Mouse (Mus musculus) hindbrain, embryonic 12.5 days (tissue): ENCODE measurements around the gene Aldh4a1. TPM values are rescaled to one million over a fixed set of nuclear protein-coding genes. Genes with fewer than 3 reads are reported as not detected.

Experiments used
- ATAC-seq: fragments of 200-750 bp; cut with Nextera tagmentation; 2 replicates; pipeline ENCODE4 v1.8.0; 2017; ENCODE audit warnings: moderate TSS enrichment; ENCODE audit not compliant: low FRiP score
- H3K27ac ChIP-seq: fragments of 300-500 bp; sonication (generic); 2 replicates; pipeline ENCODE4 v1.5.1; 2016; ENCODE audit warnings: mild to moderate bottlenecking
- H3K27me3 ChIP-seq: fragments of 300-500 bp; sonication (generic); 2 replicates; pipeline ENCODE4 v1.6.1; 2016; ENCODE audit warnings: mild to moderate bottlenecking
- H3K36me3 ChIP-seq: fragments of 300-500 bp; sonication (generic); 2 replicates; pipeline ENCODE4 v1.6.1; 2016; ENCODE audit warnings: mild to moderate bottlenecking
- H3K4me1 ChIP-seq: fragments of 300-500 bp; sonication (generic); 2 replicates; pipeline ENCODE4 v1.6.1; 2016
- H3K4me2 ChIP-seq: fragments of 300-500 bp; sonication (generic); replicated peaks from 2 replicates; pipeline ENCODE4 v1.6.1; 2016; ENCODE audit warnings: mild to moderate bottlenecking
- H3K4me3 ChIP-seq: fragments of 300-500 bp; sonication (generic); 2 replicates; pipeline ENCODE4 v1.5.1; 2016; ENCODE audit warnings: mild to moderate bottlenecking
- H3K9ac ChIP-seq: fragments of 300-500 bp; sonication (generic); 2 replicates; pipeline ENCODE4 v1.6.1; 2016; ENCODE audit warnings: mild to moderate bottlenecking, moderate library complexity
- H3K9me3 ChIP-seq: fragments of 300-500 bp; sonication (generic); replicated peaks from 2 replicates; pipeline ENCODE4 v1.6.1; 2016; ENCODE audit warnings: mild to moderate bottlenecking
- WGBS: fragments of 180-500 bp; shearing (Covaris S2); methylation state at CpG from one replicate; pipeline ENCODE4 v1.1.7; 2016; 5-methylcytosine and 5-hydroxymethylcytosine counted together
- polyA plus RNA-seq: library from polyadenylated mRNA; unstranded; fragments of >200 nt; fragmentation: Nextera tagmentation; extraction: Ambion mirVana; gene quantifications from 2 replicates; pipeline ENCODE4 v1.2.1, GENCODE M21; 2016

The Aldh4a1 gene
- polyA plus RNA-seq, 1 experiment from 2014 or later = 21.4 TPM

GRCm38 (mm10) chr4:139611542-139611953 is 11.1 kb upstream of the Aldh4a1 start:
- Histone ChIP-seq H3K4me2 (peak overlapping the region; percentile 41), H3K36me3 (peaks cover 37% of the 10 kb centered on the region), H3K4me1 (peaks cover 20% of the 10 kb centered on the region), H3K9me3 (peaks cover 9% of the 10 kb centered on the region; the same call in 1 of the 2 replicates), H3K27ac (peak overlapping the region; percentile 31; the same call in 1 of the 2 replicates), H3K9ac (no peak overlapping the region), H3K27me3 (no peaks in the 10 kb centered on the region), H3K4me3 (no peak overlapping the region)
- ATAC-seq = peak; percentile 55
- 4% methylated on average over 10 of the region's 10 CpGs for WGBS

GRCm38 (mm10) chr4:139614524-139615260 is 8.0 kb upstream of the Aldh4a1 start:
- Histone ChIP-seq H3K4me3 (no peak overlapping the region), H3K27me3 (no peaks in the 10 kb centered on the region), H3K9me3 (peaks cover 9% of the 10 kb centered on the region; the same call in 1 of the 2 replicates), H3K9ac (no peak overlapping the region), H3K27ac (no peak overlapping the region), H3K4me2 (no peak overlapping the region), H3K36me3 (peaks cover 28% of the 10 kb centered on the region), H3K4me1 (peaks cover 26% of the 10 kb centered on the region)
- no peak for ATAC-seq
- WGBS = 90% methylated on average over 21 of the region's 21 CpGs

- H3K27ac ChIP-seq = peak overlapping the region; percentile 66; the same call in 1 of the 2 replicates
- 12% methylated on average over 24 of the region's 24 CpGs for WGBS
- H3K27me3 ChIP-seq = no peaks in the 10 kb centered on the region
Observed at GRCm38 (mm10) chr4:139616276-139617000, 6.2 kb upstream of the Aldh4a1 start.

GRCm38 (mm10) chr4:139617001-139617364 is 5.7 kb upstream of the Aldh4a1 start:
- H3K4me1 ChIP-seq = peaks cover 19% of the 10 kb centered on the region
- H3K36me3 ChIP-seq = peaks cover 28% of the 10 kb centered on the region
- H3K4me3 ChIP-seq = peak overlapping the region; percentile 43; the same call in 1 of the 2 replicates
- WGBS = 62% methylated on average over 3 of the region's 3 CpGs
- peaks cover 9% of the 10 kb centered on the region; the same call in 1 of the 2 replicates for H3K9me3 ChIP-seq
- H3K27me3 ChIP-seq = no peaks in the 10 kb centered on the region
- peak overlapping the region; percentile 57 for H3K4me2 ChIP-seq
- no peak for ATAC-seq
- peak overlapping the region; percentile 62; the same call in 1 of the 2 replicates for H3K9ac ChIP-seq
- H3K27ac ChIP-seq = no peak overlapping the region

More at GRCm38 (mm10) chr4:139616276-139617000, 6.2 kb upstream of the Aldh4a1 start:
- Histone ChIP-seq H3K4me3 (peak overlapping the region; percentile 43), H3K4me2 (peak overlapping the region; percentile 57), H3K9me3 (peaks cover 9% of the 10 kb centered on the region; the same call in 1 of the 2 replicates), H3K4me1 (peaks cover 18% of the 10 kb centered on the region), H3K36me3 (peaks cover 28% of the 10 kb centered on the region), H3K9ac (peak overlapping the region; percentile 62)
- peak; percentile 86 for ATAC-seq

GRCm38 (mm10) chr4:139619765-139620164 is 2.9 kb upstream of the Aldh4a1 start:
- peaks cover 34% of the 10 kb centered on the region for H3K4me1 ChIP-seq
- H3K4me2 ChIP-seq = no peak overlapping the region
- H3K9ac ChIP-seq = no peak overlapping the region
- no peak overlapping the region for H3K27ac ChIP-seq
- H3K4me3 ChIP-seq = no peak overlapping the region
- H3K36me3 ChIP-seq = peaks cover 5% of the 10 kb centered on the region; the same call in 1 of the 2 replicates
- H3K27me3 ChIP-seq = no peaks in the 10 kb centered on the region
- 83% methylated on average over 6 of the region's 6 CpGs for WGBS
- H3K9me3 ChIP-seq = no peaks in the 10 kb centered on the region
- no peak for ATAC-seq

GRCm38 (mm10) chr4:139623434-139624115 is 909 bp downstream of the Aldh4a1 start:
- WGBS = 26% methylated on average over 21 of the region's 21 CpGs
- no peak for ATAC-seq

GRCm38 (mm10) chr4:139624116-139624489 is 1.4 kb downstream of the Aldh4a1 start:
- Histone ChIP-seq H3K9ac (no peak overlapping the region), H3K27ac (no peak overlapping the region), H3K9me3 (no peaks in the 10 kb centered on the region), H3K4me2 (peak overlapping the region; percentile 86), H3K36me3 (no peaks in the 10 kb centered on the region), H3K4me1 (peaks cover 20% of the 10 kb centered on the region), H3K4me3 (no peak overlapping the region), H3K27me3 (no peaks in the 10 kb centered on the region)
- WGBS = 55% methylated on average over 5 of the region's 5 CpGs
- no peak for ATAC-seq

More at GRCm38 (mm10) chr4:139623434-139624115, 909 bp downstream of the Aldh4a1 start:
- Histone ChIP-seq H3K36me3 (no peaks in the 10 kb centered on the region), H3K27ac (no peak overlapping the region), H3K4me1 (peaks cover 20% of the 10 kb centered on the region), H3K9ac (peak overlapping the region; percentile 70), H3K9me3 (no peaks in the 10 kb centered on the region), H3K4me3 (peak overlapping the region; percentile 72), H3K27me3 (no peaks in the 10 kb centered on the region), H3K4me2 (peak overlapping the region; percentile 86)

GRCm38 (mm10) chr4:139624706-139625105 is 2.0 kb downstream of the Aldh4a1 start:
- no peak for ATAC-seq
- WGBS = 83% methylated on average over 10 of the region's 10 CpGs
- no peak overlapping the region for H3K4me3 ChIP-seq
- no peaks in the 10 kb centered on the region for H3K36me3 ChIP-seq
- no peak overlapping the region for H3K9ac ChIP-seq
- no peaks in the 10 kb centered on the region for H3K9me3 ChIP-seq
- H3K4me2 ChIP-seq = no peak overlapping the region
- H3K27ac ChIP-seq = no peak overlapping the region
- no peaks in the 10 kb centered on the region for H3K27me3 ChIP-seq
- H3K4me1 ChIP-seq = peaks cover 20% of the 10 kb centered on the region

GRCm38 (mm10) chr4:139627361-139627760 is 4.7 kb downstream of the Aldh4a1 start:
- Histone ChIP-seq H3K9ac (no peak overlapping the region), H3K36me3 (no peaks in the 10 kb centered on the region), H3K9me3 (no peaks in the 10 kb centered on the region), H3K4me1 (peaks cover 15% of the 10 kb centered on the region), H3K4me3 (no peak overlapping the region), H3K27ac (no peak overlapping the region), H3K4me2 (no peak overlapping the region), H3K27me3 (no peaks in the 10 kb centered on the region)
- 91% methylated on average over 11 of the region's 11 CpGs for WGBS
- ATAC-seq = no peak

- Histone ChIP-seq H3K36me3 (no peaks in the 10 kb centered on the region; the same call in 1 of the 2 replicates), H3K4me1 (no peaks in the 10 kb centered on the region), H3K27me3 (no peaks in the 10 kb centered on the region), H3K4me2 (no peak overlapping the region), H3K9me3 (no peaks in the 10 kb centered on the region), H3K9ac (no peak overlapping the region), H3K27ac (no peak overlapping the region), H3K4me3 (no peak overlapping the region)
- no peak for ATAC-seq
- 78% methylated on average over 10 of the region's 10 CpGs for WGBS
Observed at GRCm38 (mm10) chr4:139630171-139630570, 7.5 kb downstream of the Aldh4a1 start.

- Histone ChIP-seq H3K36me3 (no peaks in the 10 kb centered on the region; the same call in 1 of the 2 replicates), H3K9me3 (no peaks in the 10 kb centered on the region), H3K9ac (no peak overlapping the region), H3K27me3 (no peaks in the 10 kb centered on the region), H3K4me2 (no peak overlapping the region), H3K27ac (no peak overlapping the region), H3K4me3 (no peak overlapping the region), H3K4me1 (no peaks in the 10 kb centered on the region)
- no peak for ATAC-seq
- 79% methylated on average over 5 of the region's 5 CpGs for WGBS
Observed at GRCm38 (mm10) chr4:139631141-139631540, 8.5 kb downstream of the Aldh4a1 start.
